Mouse (Mus musculus): Measurements from ENCODE around the gene Dctn1. TPM values are rescaled to one million over a fixed set of nuclear protein-coding genes. Genes with fewer than 3 reads are reported as not detected.

The Dctn1 gene
- polyA plus RNA-seq, 1 experiment from 2014 or later: 62.2 TPM

DNA sequence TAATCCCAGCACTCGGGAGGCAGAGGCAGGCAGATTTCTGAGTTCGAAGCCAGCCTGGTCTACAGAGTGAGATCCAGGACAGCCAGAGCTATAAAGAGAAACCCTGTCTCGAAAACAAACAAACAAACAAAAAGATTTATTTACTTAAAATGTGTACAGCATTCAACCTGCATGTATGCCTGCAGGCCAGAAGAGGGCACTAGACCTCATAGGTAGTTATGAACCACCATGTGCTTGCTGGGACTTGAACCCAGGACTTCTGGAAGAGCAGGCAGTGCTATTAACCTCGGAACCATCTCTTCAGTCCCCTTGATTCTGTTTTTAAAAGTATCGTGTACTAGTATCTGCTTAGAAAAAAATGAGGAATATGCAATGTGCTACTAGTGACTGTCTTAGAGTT is 38.3 kb upstream of the Dctn1 start:
- DNase-seq (ENCODE audit: low spot score): no peak
- ATAC-seq (replicated peaks; ENCODE audit: low FRiP score, low read depth): no peak
- 96% methylated on average over 5 of the region's 5 CpGs for WGBS
- no peak overlapping the region for H3K9ac ChIP-seq (ENCODE audit: low read depth, low read length)
- H3K27ac ChIP-seq: no peak overlapping the region
- H3K9me3 ChIP-seq (replicated peaks; ENCODE audit: low read length): no peaks in the 10 kb centered on the region
- H3K36me3 ChIP-seq (ENCODE audit: insufficient read depth, low read length): no peaks in the 10 kb centered on the region
- H3K4me2 ChIP-seq (ENCODE audit: low read length): no peak overlapping the region
- H3K27me3 ChIP-seq (ENCODE audit: insufficient read depth, low read length): no peaks in the 10 kb centered on the region
- no peak overlapping the region for H3K4me3 ChIP-seq (replicated peaks; ENCODE audit: low read depth, low read length)
- peaks cover 15% of the 10 kb centered on the region for H3K4me1 ChIP-seq (replicated peaks; ENCODE audit: insufficient read depth, low read length)
- TF ChIP-seq CTCF (IDR thresholded peaks at IDR 0.05; ENCODE audit: low read depth): peak; percentile 50; the same call in 1 of the 2 replicates

- Histone ChIP-seq H3K9ac (ENCODE audit: low read depth, low read length) (peak overlapping the region; percentile 31; the same call in 1 of the 2 replicates), H3K9me3 (replicated peaks; ENCODE audit: low read length) (no peaks in the 10 kb centered on the region), H3K4me1 (replicated peaks; ENCODE audit: insufficient read depth, low read length) (peaks cover 15% of the 10 kb centered on the region), H3K27me3 (ENCODE audit: insufficient read depth, low read length) (no peaks in the 10 kb centered on the region), H3K4me3 (replicated peaks; ENCODE audit: low read depth, low read length) (no peak overlapping the region), H3K4me2 (ENCODE audit: low read length) (no peak overlapping the region), H3K27ac (peak overlapping the region; percentile 78), H3K36me3 (ENCODE audit: insufficient read depth, low read length) (no peaks in the 10 kb centered on the region)
- 44% methylated on average over 6 of the region's 6 CpGs for WGBS
- ATAC-seq (replicated peaks; ENCODE audit: low FRiP score, low read depth): peak; percentile 72
- TF ChIP-seq CTCF (IDR thresholded peaks at IDR 0.05; ENCODE audit: low read depth): no peak
- DNase-seq (ENCODE audit: low spot score): no peak
Observed at GRCm38 (mm10) chr6:83131469-83132034, 34.2 kb upstream of the Dctn1 start.

DNA sequence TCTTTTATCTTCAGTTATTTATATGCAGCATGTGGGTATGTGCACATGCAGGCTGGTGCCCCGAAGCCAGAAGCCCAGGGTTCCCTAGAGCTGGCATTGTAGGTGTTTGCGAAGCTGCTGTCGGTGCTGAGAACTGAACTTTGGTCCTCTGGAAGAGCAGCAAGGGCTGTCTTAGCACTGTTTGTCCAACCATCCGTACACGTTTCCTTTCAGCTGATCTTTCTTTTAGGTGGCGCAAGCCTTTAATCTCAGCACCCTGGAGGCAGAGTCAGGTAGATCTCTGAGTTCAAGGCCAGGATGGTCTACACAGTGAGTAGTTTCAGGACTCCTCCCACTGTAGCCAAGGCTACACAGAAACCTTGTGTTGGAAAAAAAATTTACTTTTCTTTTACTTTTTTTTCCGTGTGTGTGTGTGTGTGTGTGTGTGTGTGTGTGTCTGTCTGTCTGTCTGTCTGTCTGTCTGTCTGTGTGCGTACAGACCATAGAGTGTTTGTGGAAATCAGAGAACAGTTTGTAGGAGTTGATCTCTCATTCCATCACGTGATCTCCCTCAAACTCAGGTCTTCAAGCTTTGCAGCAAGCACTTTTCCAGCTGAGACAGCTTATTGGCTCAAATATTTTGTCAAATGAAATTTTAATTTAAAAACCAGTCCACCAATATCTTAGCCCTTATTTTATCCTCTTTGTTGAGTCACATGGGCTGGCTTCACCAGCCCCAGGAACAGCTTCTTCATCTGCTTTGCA is 33.4 kb upstream of the Dctn1 start:
- no peak overlapping the region for H3K4me2 ChIP-seq (ENCODE audit: low read length)
- no peak overlapping the region for H3K9ac ChIP-seq (ENCODE audit: low read depth, low read length)
- H3K4me1 ChIP-seq (replicated peaks; ENCODE audit: insufficient read depth, low read length): peaks cover 15% of the 10 kb centered on the region
- H3K36me3 ChIP-seq (ENCODE audit: insufficient read depth, low read length): no peaks in the 10 kb centered on the region
- H3K27ac ChIP-seq: peak overlapping the region; percentile 78
- ATAC-seq (replicated peaks; ENCODE audit: low FRiP score, low read depth): no peak
- H3K4me3 ChIP-seq (replicated peaks; ENCODE audit: low read depth, low read length): no peak overlapping the region
- no peak for DNase-seq (ENCODE audit: low spot score)
- no peaks in the 10 kb centered on the region for H3K9me3 ChIP-seq (replicated peaks; ENCODE audit: low read length)
- 82% methylated on average over 9 of the region's 9 CpGs for WGBS
- H3K27me3 ChIP-seq (ENCODE audit: insufficient read depth, low read length): no peaks in the 10 kb centered on the region
- TF ChIP-seq CTCF (IDR thresholded peaks at IDR 0.05; ENCODE audit: low read depth): no peak

DNA sequence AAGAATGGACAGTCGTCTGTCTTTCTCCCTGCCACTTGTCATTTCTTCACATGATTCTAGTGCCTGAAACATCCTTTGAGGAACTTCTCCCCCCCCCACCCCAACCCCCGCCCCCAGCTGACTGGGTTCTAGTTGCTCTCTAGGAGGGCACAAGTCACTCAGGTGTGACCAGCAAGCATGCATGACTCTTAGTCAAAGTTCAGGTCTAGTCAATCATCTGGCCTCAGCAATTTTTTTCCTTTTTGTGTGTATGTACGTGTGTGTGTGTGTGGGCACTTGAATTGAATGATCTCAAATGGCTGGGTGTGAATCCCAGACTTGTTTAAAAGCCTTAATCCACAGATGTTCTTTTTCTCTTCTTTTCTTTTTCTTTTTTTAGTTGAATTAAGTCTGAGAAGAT is 31.5 kb upstream of the Dctn1 start:
- Histone ChIP-seq H3K4me2 (ENCODE audit: low read length) (no peak overlapping the region), H3K4me3 (replicated peaks; ENCODE audit: low read depth, low read length) (no peak overlapping the region), H3K9me3 (replicated peaks; ENCODE audit: low read length) (no peaks in the 10 kb centered on the region), H3K4me1 (replicated peaks; ENCODE audit: insufficient read depth, low read length) (peaks cover 25% of the 10 kb centered on the region), H3K27me3 (ENCODE audit: insufficient read depth, low read length) (no peaks in the 10 kb centered on the region), H3K27ac (no peak overlapping the region), H3K36me3 (ENCODE audit: insufficient read depth, low read length) (0 out of 2 replicates have a peak, but pooled peaks cover 2% of the 10 kb centered on the region), H3K9ac (ENCODE audit: low read depth, low read length) (no peak overlapping the region)
- 54% methylated on average over 3 of the region's 3 CpGs for WGBS
- TF ChIP-seq CTCF (IDR thresholded peaks at IDR 0.05; ENCODE audit: low read depth): no peak
- ATAC-seq (replicated peaks; ENCODE audit: low FRiP score, low read depth) (no peak; the same call in 1 of the 2 replicates), DNase-seq (ENCODE audit: low spot score) (no peak)

DNA sequence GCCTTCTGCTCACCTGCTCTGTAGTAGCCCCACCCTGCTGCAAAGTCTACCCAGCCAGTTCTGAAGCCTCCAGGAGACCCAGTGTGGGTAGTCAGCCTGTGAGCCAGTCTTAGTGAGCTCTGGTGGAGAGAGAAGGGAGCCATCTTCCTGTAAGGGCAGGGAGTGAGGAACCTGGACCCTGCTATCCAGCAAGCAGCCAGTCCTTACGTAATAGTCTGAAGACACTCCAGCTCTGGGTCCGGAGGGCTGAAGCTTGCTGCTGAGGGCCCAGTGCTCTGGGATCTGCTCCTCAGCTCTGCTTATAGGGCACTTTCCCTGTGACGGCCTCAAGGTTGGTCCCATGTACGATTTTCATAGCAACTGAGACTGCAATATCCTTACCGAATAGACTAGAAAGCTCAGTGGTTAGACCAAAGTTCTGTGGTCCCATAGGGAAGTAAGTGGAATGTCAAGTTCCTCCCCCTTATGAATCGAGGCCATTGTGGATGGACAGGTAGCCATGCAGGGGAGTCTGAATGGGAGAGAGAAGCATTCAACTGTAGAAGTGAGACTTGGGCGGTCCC is 30.7 kb upstream of the Dctn1 start, which contains the start of gene Rtkn:
Rtkn (plus strand) TSS at position 513 of the 563 bp plus-strand sequence.
- H3K4me3 ChIP-seq (replicated peaks; ENCODE audit: low read depth, low read length): peak within 1 kb of the TSS; percentile 53
- H3K27ac ChIP-seq: peak within 1 kb of the TSS; percentile 100
- 60% methylated on average over 7 of the region's 7 CpGs for WGBS
- peak within 1 kb of the TSS; percentile 83 for H3K9ac ChIP-seq (ENCODE audit: low read depth, low read length)
- H3K4me2 ChIP-seq (ENCODE audit: low read length): peak within 1 kb of the TSS; percentile 87
- ATAC-seq (replicated peaks; ENCODE audit: low FRiP score, low read depth): no peak
- peaks cover 25% of the 10 kb centered on the region for H3K4me1 ChIP-seq (replicated peaks; ENCODE audit: insufficient read depth, low read length)
- TF ChIP-seq CTCF (IDR thresholded peaks at IDR 0.05; ENCODE audit: low read depth): no peak
- H3K9me3 ChIP-seq (replicated peaks; ENCODE audit: low read length): no peaks in the 10 kb centered on the region
- 0 out of 2 replicates have a peak, but pooled peaks cover 4% of the 10 kb centered on the region for H3K36me3 ChIP-seq (ENCODE audit: insufficient read depth, low read length)
- no peak for DNase-seq (ENCODE audit: low spot score)
- H3K27me3 ChIP-seq (ENCODE audit: insufficient read depth, low read length): no peaks in the 10 kb centered on the region

GRCm38 (mm10) chr6:83135571-83136161 is 30.1 kb upstream of the Dctn1 start:
- Histone ChIP-seq H3K4me3 (replicated peaks; ENCODE audit: low read depth, low read length) (peak overlapping the region; percentile 53), H3K9ac (ENCODE audit: low read depth, low read length) (peak overlapping the region; percentile 83), H3K9me3 (replicated peaks; ENCODE audit: low read length) (no peaks in the 10 kb centered on the region), H3K4me1 (replicated peaks; ENCODE audit: insufficient read depth, low read length) (peaks cover 25% of the 10 kb centered on the region), H3K27me3 (ENCODE audit: insufficient read depth, low read length) (no peaks in the 10 kb centered on the region), H3K4me2 (ENCODE audit: low read length) (peak overlapping the region; percentile 87), H3K27ac (peak overlapping the region; percentile 100), H3K36me3 (ENCODE audit: insufficient read depth, low read length) (0 out of 2 replicates have a peak, but pooled peaks cover 4% of the 10 kb centered on the region)
- WGBS: 3% methylated on average over 37 of the region's 37 CpGs
- no peak for TF ChIP-seq CTCF (IDR thresholded peaks at IDR 0.05; ENCODE audit: low read depth)
- DNase-seq (ENCODE audit: low spot score): no peak
- ATAC-seq (replicated peaks; ENCODE audit: low FRiP score, low read depth): no peak
